Mouse (Mus musculus) midbrain, embryonic 11.5 days (tissue): ENCODE measurements at regions not wholly inside any gene's neighbourhood (a gene's known extent, or its start where the extent isn't known, plus 50 kb on each side); places are given as distances from the start of the nearest gene placed in this dataset.

Source experiments
- ATAC-seq: fragments of 200-750 bp; cut with Nextera tagmentation; 2 replicates; pipeline ENCODE4 v1.8.0; 2017; ENCODE audit warnings: moderate TSS enrichment, moderate library complexity; ENCODE audit not compliant: low FRiP score
- DNase-seq: peaks from one replicate; pipeline ENCODE4 v3.0.0; 2015; ENCODE audit warnings: low spot score; ENCODE audit errors: missing footprints
- H3K27ac ChIP-seq: fragments of 300-500 bp; sonication (generic); 2 replicates; pipeline ENCODE4 v1.5.1; 2014; ENCODE audit warnings: low read depth, low read length
- H3K27me3 ChIP-seq: fragments of 300-500 bp; sonication (generic); 2 replicates; pipeline ENCODE4 v1.6.1; 2014; ENCODE audit warnings: mild to moderate bottlenecking, low read length, moderate library complexity, mixed read lengths; ENCODE audit not compliant: control insufficient read depth, insufficient read depth
- H3K36me3 ChIP-seq: fragments of 300-500 bp; sonication (generic); 2 replicates; pipeline ENCODE4 v1.6.1; 2014; ENCODE audit warnings: mild to moderate bottlenecking, low read length, moderate library complexity, mixed read lengths; ENCODE audit not compliant: control insufficient read depth, insufficient read depth
- H3K4me1 ChIP-seq: fragments of 300-500 bp; sonication (generic); 2 replicates; pipeline ENCODE4 v1.6.1; 2014; ENCODE audit warnings: low read length; ENCODE audit not compliant: control insufficient read depth, insufficient read depth
- H3K4me2 ChIP-seq: fragments of 300-500 bp; sonication (generic); 2 replicates; pipeline ENCODE4 v1.6.1; 2014; ENCODE audit warnings: mild to moderate bottlenecking, moderate library complexity
- H3K4me3 ChIP-seq: fragments of 300-500 bp; sonication (generic); 2 replicates; pipeline ENCODE4 v1.5.1; 2014; ENCODE audit warnings: low read depth, low read length
- H3K9ac ChIP-seq: fragments of 300-500 bp; sonication (generic); 2 replicates; pipeline ENCODE4 v1.6.1; 2014; ENCODE audit warnings: low read length
- H3K9me3 ChIP-seq: fragments of 300-500 bp; sonication (generic); 2 replicates; pipeline ENCODE4 v1.6.1; 2016; ENCODE audit warnings: low read length; ENCODE audit not compliant: control insufficient read depth
- WGBS: fragments of 180-500 bp; shearing (Covaris S2); extraction: QIAGEN DNeasy Blood & Tissue Kit; methylation state at CpG from one replicate; pipeline ENCODE4 v1.1.7; 2014; 5-methylcytosine and 5-hydroxymethylcytosine counted together

GRCm38 (mm10) chr16:91156506-91156905, 61.6 kb upstream of the 4932438H23Rik start:
- ATAC-seq (no peak), DNase-seq (peak; percentile 87)
- Histone ChIP-seq H3K27me3 (peaks cover 7% of the 10 kb centered on the region; the same call in 1 of the 2 replicates), H3K4me3 (no peak overlapping the region), H3K4me2 (no peak overlapping the region), H3K27ac (no peak overlapping the region), H3K9ac (no peak overlapping the region), H3K9me3 (peaks cover 3% of the 10 kb centered on the region; the same call in 1 of the 2 replicates), H3K4me1 (peaks cover 5% of the 10 kb centered on the region; the same call in 1 of the 2 replicates), H3K36me3 (no peaks in the 10 kb centered on the region)
- WGBS = 5% methylated on average over 15 of the region's 15 CpGs

- Histone ChIP-seq H3K4me2 (no peak overlapping the region), H3K4me1 (peaks cover 5% of the 10 kb centered on the region; the same call in 1 of the 2 replicates), H3K36me3 (no peaks in the 10 kb centered on the region), H3K9me3 (no peaks in the 10 kb centered on the region; the same call in 1 of the 2 replicates), H3K9ac (no peak overlapping the region), H3K27ac (no peak overlapping the region), H3K4me3 (no peak overlapping the region), H3K27me3 (peaks cover 35% of the 10 kb centered on the region)
- peak; percentile 91 for DNase-seq
- no peak for ATAC-seq
- WGBS = 12% methylated on average over 8 of the region's 8 CpGs
Observed at GRCm38 (mm10) chr16:91160679-91161078, 64.6 kb upstream of the Olig2 start.

- 79% methylated on average over 6 of the region's 6 CpGs for WGBS
- Histone ChIP-seq H3K27ac (no peak overlapping the region), H3K9me3 (no peaks in the 10 kb centered on the region; the same call in 1 of the 2 replicates), H3K27me3 (peaks cover 41% of the 10 kb centered on the region), H3K36me3 (no peaks in the 10 kb centered on the region), H3K9ac (no peak overlapping the region), H3K4me1 (peaks cover 5% of the 10 kb centered on the region; the same call in 1 of the 2 replicates), H3K4me2 (no peak overlapping the region), H3K4me3 (no peak overlapping the region)
- DNase-seq (peak; percentile 73), ATAC-seq (no peak)
Observed at GRCm38 (mm10) chr16:91161616-91162015, 63.6 kb upstream of the Olig2 start.

GRCm38 (mm10) chr16:91162381-91162780, 62.9 kb upstream of the Olig2 start:
- DNase-seq = peak; percentile 62
- WGBS = 87% methylated on average over 6 of the region's 6 CpGs
- Histone ChIP-seq H3K27me3 (peaks cover 48% of the 10 kb centered on the region), H3K9me3 (no peaks in the 10 kb centered on the region; the same call in 1 of the 2 replicates), H3K4me1 (no peaks in the 10 kb centered on the region), H3K4me2 (no peak overlapping the region), H3K36me3 (no peaks in the 10 kb centered on the region), H3K9ac (no peak overlapping the region), H3K4me3 (no peak overlapping the region), H3K27ac (no peak overlapping the region)
- ATAC-seq = no peak

GRCm38 (mm10) chr16:91165906-91166305, 59.4 kb upstream of the Olig2 start:
- no peak overlapping the region for H3K4me2 ChIP-seq
- peaks cover 74% of the 10 kb centered on the region for H3K27me3 ChIP-seq
- DNase-seq = peak; percentile 44
- peaks cover 11% of the 10 kb centered on the region for H3K4me1 ChIP-seq
- no peak overlapping the region for H3K4me3 ChIP-seq
- H3K9me3 ChIP-seq = no peaks in the 10 kb centered on the region
- ATAC-seq = no peak
- no peaks in the 10 kb centered on the region for H3K36me3 ChIP-seq
- H3K27ac ChIP-seq = no peak overlapping the region
- WGBS = 91% methylated on average over 4 of the region's 4 CpGs
- H3K9ac ChIP-seq = no peak overlapping the region

GRCm38 (mm10) chr16:91166866-91167265, 58.4 kb upstream of the Olig2 start:
- H3K4me2 ChIP-seq = no peak overlapping the region
- H3K4me3 ChIP-seq = no peak overlapping the region
- no peak overlapping the region for H3K9ac ChIP-seq
- peaks cover 73% of the 10 kb centered on the region for H3K27me3 ChIP-seq
- 0 out of 2 replicates have a peak, but pooled peaks have one; percentile 58 for ATAC-seq
- H3K9me3 ChIP-seq = no peaks in the 10 kb centered on the region
- peak; percentile 91 for DNase-seq
- no peak overlapping the region for H3K27ac ChIP-seq
- H3K36me3 ChIP-seq = no peaks in the 10 kb centered on the region
- peaks cover 13% of the 10 kb centered on the region for H3K4me1 ChIP-seq

- H3K27ac ChIP-seq = no peak overlapping the region
- H3K36me3 ChIP-seq = no peaks in the 10 kb centered on the region
- H3K4me2 ChIP-seq = no peak overlapping the region
- DNase-seq (peak; percentile 88), ATAC-seq (no peak)
- H3K9ac ChIP-seq = no peak overlapping the region
- H3K9me3 ChIP-seq = no peaks in the 10 kb centered on the region
- H3K4me1 ChIP-seq = peaks cover 26% of the 10 kb centered on the region
- peaks cover 66% of the 10 kb centered on the region for H3K27me3 ChIP-seq
- no peak overlapping the region for H3K4me3 ChIP-seq
- 18% methylated on average over 7 of the region's 7 CpGs for WGBS
Observed at GRCm38 (mm10) chr16:91168398-91168797, 56.9 kb upstream of the Olig2 start.

GRCm38 (mm10) chr16:91169829-91170228, 55.4 kb upstream of the Olig2 start:
- ATAC-seq (peak; percentile 17; the same call in 1 of the 2 replicates), DNase-seq (peak; percentile 93)
- Histone ChIP-seq H3K27ac (no peak overlapping the region), H3K9me3 (no peaks in the 10 kb centered on the region), H3K9ac (no peak overlapping the region), H3K27me3 (peaks cover 63% of the 10 kb centered on the region), H3K4me3 (peak overlapping the region; percentile 7; the same call in 1 of the 2 replicates), H3K4me1 (peaks cover 35% of the 10 kb centered on the region), H3K36me3 (no peaks in the 10 kb centered on the region), H3K4me2 (peak overlapping the region; percentile 39)
- 0% methylated on average over 16 of the region's 16 CpGs for WGBS

GRCm38 (mm10) chr16:91171911-91172440, 53.3 kb upstream of the Olig2 start:
- no peak overlapping the region for H3K9ac ChIP-seq
- 40% methylated on average over 14 of the region's 14 CpGs for WGBS
- DNase-seq = peak; percentile 92
- no peaks in the 10 kb centered on the region for H3K9me3 ChIP-seq
- H3K4me3 ChIP-seq = no peak overlapping the region
- H3K4me1 ChIP-seq = peaks cover 35% of the 10 kb centered on the region
- no peak overlapping the region for H3K4me2 ChIP-seq
- peak; percentile 33 for ATAC-seq
- no peaks in the 10 kb centered on the region for H3K36me3 ChIP-seq
- no peak overlapping the region for H3K27ac ChIP-seq
- H3K27me3 ChIP-seq = peaks cover 68% of the 10 kb centered on the region
